Mouse (Mus musculus): Measurements from ENCODE around the gene Fra10ac1. TPM values are rescaled to one million over a fixed set of nuclear protein-coding genes. Genes with fewer than 3 reads are reported as not detected.

Gene Fra10ac1
- 32.6 and 33.7 TPM in 2 replicates for polyA plus RNA-seq (2012; rRNA removed)

GRCm38 (mm10) chr19:38223905-38224684 lies at the start of gene Fra10ac1:
Fra10ac1 (minus strand) TSS chr19:38224156.

DNA sequence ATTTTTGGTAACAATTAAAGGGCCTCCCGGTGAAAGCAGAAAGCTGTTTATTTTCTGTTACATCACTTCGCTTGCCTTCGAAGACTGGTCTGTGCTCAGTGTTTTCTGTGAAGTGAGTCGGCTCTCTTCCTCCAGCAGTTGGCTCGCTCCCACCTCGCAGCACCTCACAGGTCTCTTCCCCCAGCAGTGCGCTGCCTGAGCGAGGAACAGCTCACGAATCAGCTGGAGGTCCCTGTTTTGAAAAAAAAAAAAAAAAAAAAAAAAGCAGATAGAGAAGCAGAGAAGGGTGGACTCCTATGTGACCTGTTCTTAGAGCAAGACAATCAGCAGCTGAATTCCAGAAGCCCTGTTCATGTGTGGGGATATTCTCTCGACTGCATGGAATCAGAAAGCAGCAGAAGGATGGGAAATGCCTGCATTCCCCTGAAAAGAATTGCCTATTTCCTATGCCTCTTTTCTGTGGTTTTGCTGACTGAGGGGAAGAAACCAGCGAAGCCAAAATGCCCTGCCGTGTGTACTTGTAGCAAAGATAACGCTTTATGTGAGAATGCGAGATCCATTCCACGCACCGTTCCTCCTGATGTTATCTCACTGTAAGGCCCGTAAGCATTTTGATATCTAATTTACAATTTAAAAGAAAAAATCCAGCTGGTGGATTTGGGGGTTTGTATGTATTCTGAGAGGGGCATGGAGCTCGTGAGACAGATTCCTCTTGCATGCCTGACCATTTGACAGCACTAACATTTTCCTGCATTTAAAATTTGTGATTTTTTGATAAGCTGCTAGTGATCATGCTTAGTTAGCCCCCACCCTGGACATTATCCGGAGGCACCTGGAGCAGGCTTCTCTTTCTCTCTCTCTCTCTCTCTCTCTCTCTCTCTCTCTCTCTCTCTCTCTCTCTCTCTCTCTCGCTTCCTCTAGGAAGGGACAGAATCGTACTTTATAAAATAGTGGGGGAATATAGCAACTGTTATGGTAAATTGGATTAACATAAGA lies 40.8 kb upstream of the Fra10ac1 start, which contains the start of gene Lgi1:
Gene Lgi1 (plus strand): TSS at position 32 of the 996 bp plus-strand sequence.

Other genes with a start within 250 kb of the Fra10ac1 start
- 5.8 and 7.2 TPM in 2 replicates for gene Myof, start 180.6 kb downstream of the Fra10ac1 start, polyA plus RNA-seq (2012; rRNA removed)
- 5.0 and 5.5 TPM in 2 replicates for gene Cep55, start 169.1 kb downstream of the Fra10ac1 start, polyA plus RNA-seq (2012; rRNA removed)
- gene Ffar4, start 127.1 kb downstream of the Fra10ac1 start, polyA plus RNA-seq (2012; rRNA removed): 0.26 and 0.31 TPM in 2 replicates
- 2.3 and 4.4 TPM in 2 replicates for gene Rbp4, start 98.9 kb downstream of the Fra10ac1 start, polyA plus RNA-seq (2012; rRNA removed)
- 0.05 and 0.16 TPM in 2 replicates for gene Pde6c, start 91.4 kb downstream of the Fra10ac1 start, polyA plus RNA-seq (2012; rRNA removed)
- 23.5 and 25.4 TPM in 2 replicates for gene Lgi1, start 40.4 kb upstream of the Fra10ac1 start, polyA plus RNA-seq (2012; rRNA removed)
- gene Slc35g1, start 171.8 kb upstream of the Fra10ac1 start, polyA plus RNA-seq (2012; rRNA removed): 1.3 and 1.6 TPM in 2 replicates